Mouse (Mus musculus): ENCODE measurements around the gene Serinc4.

GRCm38 (mm10) chr2:121443068-121443349, 13.6 kb downstream of the Serinc4 start:
- TF ChIP-seq EP300 (IDR thresholded peaks at IDR 0.05; ENCODE audit: low read depth) = no peak
- TF ChIP-seq CTCF (IDR thresholded peaks at IDR 0.05; ENCODE audit: low read depth) = no peak
